Mouse (Mus musculus) C2C12 (cell line): ENCODE data around the gene Sec22c. TPM values are rescaled to one million over a fixed set of nuclear protein-coding genes. Genes with fewer than 3 reads are reported as not detected.

ENCODE experiments used
- H3K27me3 ChIP-seq: one replicate; pipeline ENCODE4 v1.6.1; 2011; ENCODE audit not compliant: control insufficient read depth, insufficient read depth, insufficient read length
- H3K36me3 ChIP-seq: one replicate; pipeline ENCODE4 v1.6.1; 2011; ENCODE audit not compliant: control insufficient read depth, insufficient read depth
- H3K4me3 ChIP-seq: one replicate; pipeline ENCODE4 v1.5.1; 2011; ENCODE audit warnings: mild to moderate bottlenecking, control low read depth; ENCODE audit not compliant: poor library complexity, insufficient read depth, severe bottlenecking
- H3K79me2 ChIP-seq: one replicate; pipeline ENCODE4 v1.6.1; 2011; ENCODE audit not compliant: control insufficient read depth, insufficient read depth
- H3K79me3 ChIP-seq: one replicate; pipeline ENCODE4 v1.6.1; 2011; ENCODE audit warnings: low read depth, control low read depth
- H3ac ChIP-seq: one replicate; pipeline ENCODE3; 2011; ENCODE audit warnings: low read depth; ENCODE audit not compliant: control insufficient read depth, insufficient read length
- CEBPB ChIP-seq: IDR thresholded peaks from one replicate; pipeline ENCODE4 v1.6.1; 2011; ENCODE audit warnings: low read depth, mild to moderate bottlenecking, control low read depth, moderate library complexity
- CTCF ChIP-seq: IDR thresholded peaks from one replicate; pipeline ENCODE4 v1.5.1; 2011; ENCODE audit not compliant: control insufficient read depth, insufficient read depth, insufficient read length
- FOSL1 ChIP-seq: IDR thresholded peaks from one replicate; pipeline ENCODE4 v1.8.0; 2011; ENCODE audit warnings: mild to moderate bottlenecking, low read length; ENCODE audit not compliant: poor library complexity, insufficient read depth, severe bottlenecking
- MAX ChIP-seq: IDR thresholded peaks from one replicate; pipeline ENCODE4 v1.6.1; 2011; ENCODE audit warnings: mild to moderate bottlenecking, control low read depth
- MYOD1 ChIP-seq: IDR thresholded peaks from one replicate; pipeline ENCODE4 v1.6.1; 2011; ENCODE audit warnings: low read depth; ENCODE audit not compliant: control insufficient read depth, insufficient read length
- MYOG ChIP-seq: IDR thresholded peaks from one replicate; pipeline ENCODE4 v1.6.1; 2011; ENCODE audit not compliant: control insufficient read depth, insufficient read length; ENCODE audit errors: extremely low read depth
- USF1 ChIP-seq: IDR thresholded peaks from one replicate; pipeline ENCODE4 v1.6.1; 2011; ENCODE audit warnings: low read depth, mild to moderate bottlenecking, control low read depth, moderate library complexity
- polyA plus RNA-seq: library from polyadenylated mRNA; unstranded; fragments of >200 nt; fragmentation: generic; extraction: Trizol; gene quantifications from one replicate; pipeline ENCODE4 v1.2.1, GENCODE M21; 2012; ENCODE audit warnings: missing spikeins

The Sec22c gene
- polyA plus RNA-seq, 1 experiment = 8.0 TPM

- TF ChIP-seq CTCF (no peak), MAX (no peak), MYOD1 (no peak), FOSL1 (no peak), USF1 (no peak), CEBPB (no peak), MYOG (no peak)
- H3K4me3 ChIP-seq = no peak overlapping the region
Measured at GRCm38 (mm10) chr9:121682037-121682680, 23.1 kb downstream of the Sec22c start.

GRCm38 (mm10) chr9:121681191-121681590, 24.1 kb downstream of the Sec22c start:
- no peaks in the 10 kb centered on the region for H3K27me3 ChIP-seq
- no peak for TF ChIP-seq FOSL1
- TF ChIP-seq CTCF = no peak
- TF ChIP-seq MYOG = no peak
- no peak for TF ChIP-seq USF1
- no peak for TF ChIP-seq MAX
- TF ChIP-seq CEBPB = no peak
- TF ChIP-seq MYOD1 = no peak
- peaks cover 4% of the 10 kb centered on the region for H3K36me3 ChIP-seq
- H3K79me3 ChIP-seq = no peaks in the 10 kb centered on the region
- H3K79me2 ChIP-seq = no peaks in the 10 kb centered on the region
- no peak overlapping the region for H3ac ChIP-seq
- H3K4me3 ChIP-seq = no peak overlapping the region

More at GRCm38 (mm10) chr9:121682037-121682680, 23.1 kb downstream of the Sec22c start:
- Histone ChIP-seq H3K36me3 (peaks cover 4% of the 10 kb centered on the region), H3ac (no peak overlapping the region), H3K79me2 (no peaks in the 10 kb centered on the region), H3K27me3 (no peaks in the 10 kb centered on the region), H3K79me3 (no peaks in the 10 kb centered on the region)

DNA sequence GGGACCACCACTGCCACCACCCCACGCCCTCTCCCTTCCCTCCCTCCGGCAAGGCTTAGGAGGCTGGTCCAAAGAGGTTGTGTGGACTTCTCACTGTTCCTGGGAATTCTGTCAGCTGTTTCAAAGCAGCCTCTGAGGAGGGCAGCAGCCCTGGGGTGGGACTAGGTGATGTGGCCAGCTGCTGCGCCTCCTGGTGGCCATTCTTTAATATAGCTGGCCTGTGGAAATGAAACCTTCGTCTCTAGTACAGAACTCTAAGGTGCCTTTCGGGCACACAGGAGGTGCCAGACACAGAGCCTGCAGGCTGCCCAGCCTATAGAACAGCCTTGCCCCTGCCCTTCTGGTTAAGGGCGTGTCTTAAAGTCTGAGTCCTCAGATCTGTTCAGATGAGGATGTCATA, 25.7 kb downstream of the Sec22c start:
- Histone ChIP-seq H3ac (no peak overlapping the region), H3K79me3 (no peaks in the 10 kb centered on the region), H3K79me2 (no peaks in the 10 kb centered on the region), H3K36me3 (peaks cover 4% of the 10 kb centered on the region), H3K27me3 (no peaks in the 10 kb centered on the region), H3K4me3 (no peak overlapping the region)
- TF ChIP-seq USF1 = no peak
- TF ChIP-seq CEBPB = no peak
- TF ChIP-seq MYOG = no peak
- TF ChIP-seq CTCF = peak; percentile 73
- no peak for TF ChIP-seq FOSL1

DNA sequence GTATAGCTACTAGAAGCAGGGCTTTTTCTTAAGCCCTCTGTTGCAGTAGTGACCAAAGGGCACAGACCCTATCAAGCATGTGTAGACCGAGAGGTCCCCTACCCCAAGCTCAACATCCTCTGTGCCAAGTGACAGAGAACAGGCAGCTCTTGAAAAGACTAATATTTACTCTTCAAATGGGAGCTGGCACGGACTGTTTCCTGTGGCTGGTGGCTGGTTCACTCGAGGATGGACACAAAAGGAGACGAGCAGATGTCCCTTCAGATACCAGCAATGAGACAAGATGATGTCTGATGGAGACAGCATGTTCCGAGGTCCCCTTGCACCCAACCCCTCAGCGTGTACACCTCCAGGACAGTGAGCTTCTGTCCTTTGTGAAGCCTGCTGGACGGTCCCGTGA, 27.8 kb downstream of the Sec22c start:
- no peaks in the 10 kb centered on the region for H3K36me3 ChIP-seq
- TF ChIP-seq FOSL1 = no peak
- no peak for TF ChIP-seq MYOG
- TF ChIP-seq CEBPB = no peak
- TF ChIP-seq CTCF = no peak
- TF ChIP-seq USF1 = no peak
- TF ChIP-seq MYOD1 = no peak
- TF ChIP-seq MAX = no peak
- H3K27me3 ChIP-seq = no peaks in the 10 kb centered on the region
- no peaks in the 10 kb centered on the region for H3K79me3 ChIP-seq
- no peak overlapping the region for H3K4me3 ChIP-seq
- H3ac ChIP-seq = no peak overlapping the region
- no peaks in the 10 kb centered on the region for H3K79me2 ChIP-seq

DNA sequence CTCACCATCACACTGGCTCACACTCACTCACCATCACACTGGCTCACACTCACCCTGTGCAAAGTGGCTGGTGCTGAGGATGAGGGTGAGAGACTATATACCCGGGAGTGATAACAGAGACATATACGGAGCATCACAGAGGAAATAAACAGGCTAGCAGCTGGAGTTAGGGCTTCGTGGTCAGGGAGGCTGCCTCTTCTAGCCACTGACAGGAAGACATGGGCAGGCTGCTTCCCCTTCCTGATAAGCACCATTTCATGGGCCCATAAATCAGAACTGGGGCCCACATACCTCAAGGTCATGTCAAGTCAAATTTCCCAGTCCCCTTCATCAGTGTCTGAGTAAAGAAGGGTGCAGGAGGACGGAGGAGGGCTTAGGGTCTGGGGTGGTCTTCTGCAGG, 28.2 kb downstream of the Sec22c start:
- Histone ChIP-seq H3K79me2 (no peaks in the 10 kb centered on the region), H3ac (no peak overlapping the region), H3K4me3 (no peak overlapping the region), H3K36me3 (no peaks in the 10 kb centered on the region), H3K27me3 (no peaks in the 10 kb centered on the region), H3K79me3 (no peaks in the 10 kb centered on the region)
- TF ChIP-seq MYOD1 (no peak), MAX (no peak), CEBPB (no peak), USF1 (no peak)

DNA sequence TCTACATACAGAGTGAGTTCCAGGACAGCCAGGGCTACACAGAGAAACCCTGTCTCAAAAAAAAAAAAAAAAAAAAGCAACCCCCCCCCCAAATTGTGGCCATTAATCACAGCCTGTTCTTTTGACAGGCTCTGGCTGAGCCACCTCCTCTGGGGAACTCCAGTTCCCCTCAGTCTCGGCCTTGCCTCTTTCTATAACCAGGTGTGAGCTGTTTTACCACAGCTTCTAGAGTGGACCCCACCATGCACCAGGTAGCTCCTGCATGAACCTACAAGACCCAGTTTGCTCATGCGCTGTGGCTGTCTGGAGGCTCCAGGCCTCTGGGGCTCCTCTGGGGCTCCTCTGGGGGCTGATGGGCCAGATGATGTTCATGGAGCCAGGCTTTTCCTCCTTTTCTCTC, 29.7 kb downstream of the Sec22c start:
- Histone ChIP-seq H3K27me3 (no peaks in the 10 kb centered on the region), H3K4me3 (no peak overlapping the region), H3K79me3 (no peaks in the 10 kb centered on the region), H3K36me3 (no peaks in the 10 kb centered on the region), H3K79me2 (no peaks in the 10 kb centered on the region), H3ac (no peak overlapping the region)
- no peak for TF ChIP-seq CTCF
- TF ChIP-seq USF1 = no peak
- no peak for TF ChIP-seq MYOG
- no peak for TF ChIP-seq FOSL1
- TF ChIP-seq MYOD1 = no peak
- TF ChIP-seq CEBPB = no peak
- TF ChIP-seq MAX = no peak

- H3ac ChIP-seq = no peak overlapping the region
- no peak overlapping the region for H3K4me3 ChIP-seq
- TF ChIP-seq FOSL1 = no peak
- TF ChIP-seq CTCF = no peak
Measured at GRCm38 (mm10) chr9:121675011-121675410, 30.3 kb downstream of the Sec22c start.

More at GRCm38 (mm10) chr9:121675011-121675410, 30.3 kb downstream of the Sec22c start:
- H3K36me3 ChIP-seq = no peaks in the 10 kb centered on the region
- H3K27me3 ChIP-seq = no peaks in the 10 kb centered on the region
- no peaks in the 10 kb centered on the region for H3K79me2 ChIP-seq
- no peaks in the 10 kb centered on the region for H3K79me3 ChIP-seq
